ENCODE assay signal across 10 mouse cellular contexts in genomic region chr12:76464651-76465252, GRCm38 (mm10). TPM values are rescaled to one million over a fixed set of nuclear protein-coding genes. Genes with fewer than 3 reads are reported as not detected.
DNase-seq lines count a peak whose midpoint lies in the region; ATAC-seq and TF ChIP-seq lines count a peak whose summit lies in the region.
"Had no signal": no experiment of that assay in that cellular context is flagged by ENCODE, and none has a peak within 500 bp of the region (broad histone marks: within the 10 kb centered on the region; RNA-seq: fewer than 3 reads in every experiment).

No protein-coding gene starts in this region.

- no peak overlapping the region for H3K4me2 ChIP-seq in heart, embryonic 14.5 days (ENCODE audit: low read length)
- no peak overlapping the region for H3K4me2 ChIP-seq in lung, embryonic 15.5 days
- H3K4me2 ChIP-seq in stomach, postnatal 0 days (replicated peaks; ENCODE audit: low read depth): no peak overlapping the region
- no peak overlapping the region for H3K4me2 ChIP-seq in hindbrain, embryonic 14.5 days (replicated peaks)
- H3K4me2 ChIP-seq: heart, embryonic 15.5 days had no signal

- no peaks in the 10 kb centered on the region for H3K9me3 ChIP-seq in heart, embryonic 14.5 days (ENCODE audit: control insufficient read depth, low read length)
- no peaks in the 10 kb centered on the region for H3K9me3 ChIP-seq in lung, embryonic 15.5 days
- H3K9me3 ChIP-seq in stomach, postnatal 0 days (ENCODE audit: control insufficient read depth, low read length): no peaks in the 10 kb centered on the region
- H3K9me3 ChIP-seq in hindbrain, embryonic 14.5 days (ENCODE audit: control insufficient read depth, low read length): no peaks in the 10 kb centered on the region
- H3K9me3 ChIP-seq: heart, embryonic 15.5 days had no signal

- H3K27me3 ChIP-seq in heart, embryonic 14.5 days (ENCODE audit: control insufficient read depth, insufficient read depth, low read length): no peaks in the 10 kb centered on the region
- no peaks in the 10 kb centered on the region for H3K27me3 ChIP-seq in lung, embryonic 15.5 days
- H3K27me3 ChIP-seq in stomach, postnatal 0 days (ENCODE audit: control insufficient read depth, insufficient read depth, low read length): no peaks in the 10 kb centered on the region
- H3K27me3 ChIP-seq in hindbrain, embryonic 14.5 days (ENCODE audit: control insufficient read depth, insufficient read depth, low read length): no peaks in the 10 kb centered on the region
- H3K27me3 ChIP-seq: heart, embryonic 15.5 days had no signal

- peak overlapping the region; percentile 39; the same call in 1 of the 2 replicates for H3K9ac ChIP-seq in heart, embryonic 14.5 days (ENCODE audit: low read length)
- no peak overlapping the region for H3K9ac ChIP-seq in lung, embryonic 15.5 days
- no peak overlapping the region for H3K9ac ChIP-seq in stomach, postnatal 0 days (ENCODE audit: low read length)
- H3K9ac ChIP-seq in hindbrain, embryonic 14.5 days: no peak overlapping the region
- H3K9ac ChIP-seq: heart, embryonic 15.5 days had no signal

- H3K27ac ChIP-seq in heart, embryonic 14.5 days (replicated peaks in 1 of 2; ENCODE audit: control insufficient read depth in 1 of 2, insufficient read depth in 1 of 2, low read depth in 2 of 2, low read length in 2 of 2): no peak overlapping the region
- no peak overlapping the region for H3K27ac ChIP-seq in lung, embryonic 15.5 days
- H3K27ac ChIP-seq in stomach, postnatal 0 days (replicated peaks): peak overlapping the region; percentile 30; the same call in 1 of the 2 replicates
- H3K27ac ChIP-seq in hindbrain, embryonic 14.5 days: no peak overlapping the region; the same call in 1 of the 2 replicates
- H3K27ac ChIP-seq: heart, embryonic 15.5 days had no signal

- ATAC-seq in heart, embryonic 14.5 days (ENCODE audit: insufficient number of reproducible peaks, insufficient read depth, low FRiP score, low read depth): no peak
- peak; percentile 46; the same call in 1 of the 2 replicates for ATAC-seq in lung, embryonic 15.5 days (ENCODE audit: borderline replicate concordance, extremely low read depth, low FRiP score, low TSS enrichment)
- no peak for ATAC-seq in stomach, postnatal 0 days (ENCODE audit: low FRiP score, low TSS enrichment)
- no peak for ATAC-seq in hindbrain, embryonic 14.5 days (ENCODE audit: low FRiP score)

- TF ChIP-seq CTCF in stomach, postnatal 0 days (IDR thresholded peaks at IDR 0.05; ENCODE audit: low read depth): no peak

- H3K4me1 ChIP-seq in heart, embryonic 14.5 days (ENCODE audit: control insufficient read depth in 2 of 2, insufficient read depth in 2 of 2, low read length in 2 of 2): peaks cover 7 to 15% of the 10 kb centered on the region in 2 experiments; a peak in 3 of 4 replicates
- 0 out of 2 replicates have a peak, but pooled peaks cover 3% of the 10 kb centered on the region for H3K4me1 ChIP-seq in lung, embryonic 15.5 days
- H3K4me1 ChIP-seq in stomach, postnatal 0 days (replicated peaks; ENCODE audit: control insufficient read depth, insufficient read depth): 0 out of 2 replicates have a peak, but pooled peaks cover 3% of the 10 kb centered on the region
- H3K4me1 ChIP-seq in hindbrain, embryonic 14.5 days (replicated peaks; ENCODE audit: control insufficient read depth, insufficient read depth, low read length): no peaks in the 10 kb centered on the region

- TF ChIP-seq EP300 in stomach, postnatal 0 days (optimal IDR thresholded peaks at IDR 0.05): no peak

- intact Hi-C loops in heart, postnatal 36 days (cut with DNase I): no loop called here
- intact Hi-C loops in left cerebral cortex, postnatal 14 days (cut with DNase I): no loop called here

- no peaks in the 10 kb centered on the region for H3K36me3 ChIP-seq in heart, embryonic 14.5 days (ENCODE audit: control insufficient read depth, insufficient read depth, low read length)
- H3K36me3 ChIP-seq in lung, embryonic 15.5 days: no peaks in the 10 kb centered on the region
- H3K36me3 ChIP-seq in stomach, postnatal 0 days (ENCODE audit: control insufficient read depth, insufficient read depth, low read length): no peaks in the 10 kb centered on the region
- no peaks in the 10 kb centered on the region for H3K36me3 ChIP-seq in hindbrain, embryonic 14.5 days (replicated peaks; ENCODE audit: control insufficient read depth, insufficient read depth)
- H3K36me3 ChIP-seq: heart, embryonic 15.5 days had no signal

- no peak for DNase-seq in heart, postnatal 36 days
- no peak for DNase-seq in lung, postnatal 10 days
- peak; percentile 50 to 75 for DNase-seq in left cerebral cortex, postnatal 14 days (ENCODE audit: low spot score in 2 of 2)
- no peak for DNase-seq in stomach, postnatal 0 days (ENCODE audit: low spot score)
- no peak for DNase-seq in cerebellum, postnatal 36 days
- DNase-seq in hindbrain, embryonic 14.5 days (ENCODE audit: low spot score): no peak
- DNase-seq: liver had no signal

- WGBS in heart, embryonic 14.5 days: 49% methylated on average over 12 of the region's 12 CpGs
- 57% methylated on average over 12 of the region's 12 CpGs for WGBS in lung, embryonic 15.5 days
- 53% methylated on average over 12 of the region's 12 CpGs for WGBS in stomach, postnatal 0 days
- WGBS in hindbrain, embryonic 14.5 days: 68% methylated on average over 12 of the region's 12 CpGs

- no peak overlapping the region for H3K4me3 ChIP-seq in heart, embryonic 14.5 days (ENCODE audit: control insufficient read depth in 1 of 2, insufficient read depth in 1 of 2, low read depth in 1 of 2, low read length in 2 of 2)
- no peak overlapping the region for H3K4me3 ChIP-seq in lung, embryonic 15.5 days
- H3K4me3 ChIP-seq in stomach, postnatal 0 days (ENCODE audit: low read depth, low read length): no peak overlapping the region
- H3K4me3 ChIP-seq in hindbrain, embryonic 14.5 days (replicated peaks; ENCODE audit: low read length): no peak overlapping the region
- H3K4me3 ChIP-seq: heart, embryonic 15.5 days had no signal

RNA-seq across cellular contexts. Expression of gene Ppp1r36, which starts 47.4 kb away (rescaled TPM):
- polyA plus RNA-seq in heart, embryonic 14.5 days (2014; fragmentation: Nextera tagmentation; extraction: Ambion mirVana): 2.4 and 3.9 TPM in 2 replicates
- not detected for total RNA-seq in heart, postnatal 36 days (2021)
- 4.9 and 5.0 TPM in 2 replicates for polyA plus RNA-seq in lung, embryonic 15.5 days (2015; fragmentation: Nextera tagmentation; extraction: Ambion mirVana)
- 1 to 10 TPM in 1 of 2 experiments, under 1 TPM in 1; 0.79 to 1.1 TPM for total RNA-seq in left cerebral cortex, postnatal 14 days (2021)
- 3.5 and 4.9 TPM in 2 replicates for polyA plus RNA-seq in stomach, postnatal 0 days (2015; fragmentation: Nextera tagmentation; extraction: Ambion mirVana)
- polyA plus RNA-seq in hindbrain, embryonic 14.5 days (2014; fragmentation: Nextera tagmentation; extraction: Ambion mirVana): 1.8 and 2.6 TPM in 2 replicates

Comparison
In these comparisons a context has a peak if more than half of its experiments do, and no peak if none do; other contexts are left out.
1. DNase-seq: peak in left cerebral cortex, postnatal 14 days (2 of 2); none in heart, postnatal 36 days (0 of 2), lung, postnatal 10 days (single experiment), stomach, postnatal 0 days (single experiment), cerebellum, postnatal 36 days (0 of 2) and hindbrain, embryonic 14.5 days (single experiment).